Mouse (Mus musculus) midbrain, embryonic 11.5 days (tissue): Measurements from ENCODE around the gene Ksr2. TPM values are rescaled to one million over a fixed set of nuclear protein-coding genes. Genes with fewer than 3 reads are reported as not detected.

ENCODE experiments used
- ATAC-seq: fragments of 200-750 bp; cut with Nextera tagmentation; 2 replicates; pipeline ENCODE4 v1.8.0; 2017; ENCODE audit warnings: moderate TSS enrichment, moderate library complexity; ENCODE audit not compliant: low FRiP score
- DNase-seq: peaks from one replicate; pipeline ENCODE4 v3.0.0; 2015; ENCODE audit warnings: low spot score; ENCODE audit errors: missing footprints
- H3K27ac ChIP-seq: fragments of 300-500 bp; sonication (generic); 2 replicates; pipeline ENCODE4 v1.5.1; 2014; ENCODE audit warnings: low read depth, low read length
- H3K27me3 ChIP-seq: fragments of 300-500 bp; sonication (generic); 2 replicates; pipeline ENCODE4 v1.6.1; 2014; ENCODE audit warnings: mild to moderate bottlenecking, low read length, moderate library complexity, mixed read lengths; ENCODE audit not compliant: control insufficient read depth, insufficient read depth
- H3K36me3 ChIP-seq: fragments of 300-500 bp; sonication (generic); 2 replicates; pipeline ENCODE4 v1.6.1; 2014; ENCODE audit warnings: mild to moderate bottlenecking, low read length, moderate library complexity, mixed read lengths; ENCODE audit not compliant: control insufficient read depth, insufficient read depth
- H3K4me1 ChIP-seq: fragments of 300-500 bp; sonication (generic); 2 replicates; pipeline ENCODE4 v1.6.1; 2014; ENCODE audit warnings: low read length; ENCODE audit not compliant: control insufficient read depth, insufficient read depth
- H3K4me2 ChIP-seq: fragments of 300-500 bp; sonication (generic); 2 replicates; pipeline ENCODE4 v1.6.1; 2014; ENCODE audit warnings: mild to moderate bottlenecking, moderate library complexity
- H3K4me3 ChIP-seq: fragments of 300-500 bp; sonication (generic); 2 replicates; pipeline ENCODE4 v1.5.1; 2014; ENCODE audit warnings: low read depth, low read length
- H3K9ac ChIP-seq: fragments of 300-500 bp; sonication (generic); 2 replicates; pipeline ENCODE4 v1.6.1; 2014; ENCODE audit warnings: low read length
- H3K9me3 ChIP-seq: fragments of 300-500 bp; sonication (generic); 2 replicates; pipeline ENCODE4 v1.6.1; 2016; ENCODE audit warnings: low read length; ENCODE audit not compliant: control insufficient read depth
- WGBS: fragments of 180-500 bp; shearing (Covaris S2); extraction: QIAGEN DNeasy Blood & Tissue Kit; methylation state at CpG from one replicate; pipeline ENCODE4 v1.1.7; 2014; 5-methylcytosine and 5-hydroxymethylcytosine counted together
- polyA plus RNA-seq: library from polyadenylated mRNA; unstranded; fragments of >200 nt; fragmentation: Nextera tagmentation; extraction: Ambion mirVana; gene quantifications from 2 replicates; pipeline ENCODE4 v1.2.1, GENCODE M21; 2014

Ksr2 gene
- polyA plus RNA-seq, 1 experiment from 2014 or later = 0.90 TPM

DNA sequence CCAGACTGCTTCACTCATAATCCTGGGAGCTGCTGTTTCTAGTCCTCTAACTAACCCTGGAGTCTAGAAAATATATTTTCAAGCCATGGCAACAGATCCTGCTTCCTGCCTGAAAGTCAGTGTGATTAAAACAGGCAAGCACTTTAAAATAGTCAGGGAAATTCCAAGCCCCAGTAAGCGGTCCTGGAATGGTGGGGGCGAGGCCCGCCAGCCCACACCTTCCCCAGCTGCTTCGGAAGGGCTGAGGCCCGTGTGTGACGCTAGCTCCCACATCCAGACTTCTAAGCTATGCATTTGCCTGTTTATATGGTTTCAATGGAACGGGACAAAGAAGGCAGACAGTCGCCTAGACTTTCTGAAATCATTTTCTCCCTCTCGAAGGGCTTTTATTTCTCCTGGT is 137.2 kb downstream of the Ksr2 start:
- ATAC-seq = no peak
- 76% methylated on average over 9 of the region's 9 CpGs for WGBS

DNA sequence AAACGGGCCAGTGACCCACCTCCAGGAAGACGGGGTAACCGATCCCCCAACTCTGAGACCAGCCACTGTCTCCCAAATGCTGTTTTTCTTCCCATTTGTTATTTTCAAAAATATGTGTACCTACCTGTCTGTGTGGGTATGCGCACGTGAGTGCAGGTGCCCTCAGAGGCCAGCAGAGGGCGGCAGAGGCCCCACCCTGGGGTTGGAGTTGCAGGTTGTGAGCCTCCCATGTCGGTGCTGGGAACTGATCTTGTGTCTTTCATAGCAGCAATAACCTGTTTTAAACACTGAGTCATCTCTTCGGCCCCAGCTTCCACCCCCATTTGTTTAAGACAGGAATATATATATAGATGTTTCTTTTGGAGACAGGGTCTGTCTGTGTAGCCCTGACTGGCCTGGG is 138.3 kb downstream of the Ksr2 start:
- ATAC-seq (no peak), DNase-seq (peak; percentile 60)
- H3K9ac ChIP-seq = no peak overlapping the region
- no peaks in the 10 kb centered on the region for H3K36me3 ChIP-seq
- H3K4me1 ChIP-seq = no peaks in the 10 kb centered on the region
- H3K9me3 ChIP-seq = no peaks in the 10 kb centered on the region; the same call in 1 of the 2 replicates
- 95% methylated on average over 8 of the region's 8 CpGs for WGBS
- H3K27me3 ChIP-seq = no peaks in the 10 kb centered on the region
- H3K4me3 ChIP-seq = no peak overlapping the region
- no peak overlapping the region for H3K27ac ChIP-seq
- H3K4me2 ChIP-seq = no peak overlapping the region

More for the DNA sequence above, 137.2 kb downstream of the Ksr2 start:
- Histone ChIP-seq H3K4me3 (no peak overlapping the region), H3K27me3 (no peaks in the 10 kb centered on the region), H3K9ac (no peak overlapping the region), H3K27ac (no peak overlapping the region), H3K4me2 (no peak overlapping the region), H3K9me3 (no peaks in the 10 kb centered on the region; the same call in 1 of the 2 replicates), H3K4me1 (no peaks in the 10 kb centered on the region), H3K36me3 (no peaks in the 10 kb centered on the region)
- peak; percentile 8 for DNase-seq

DNA sequence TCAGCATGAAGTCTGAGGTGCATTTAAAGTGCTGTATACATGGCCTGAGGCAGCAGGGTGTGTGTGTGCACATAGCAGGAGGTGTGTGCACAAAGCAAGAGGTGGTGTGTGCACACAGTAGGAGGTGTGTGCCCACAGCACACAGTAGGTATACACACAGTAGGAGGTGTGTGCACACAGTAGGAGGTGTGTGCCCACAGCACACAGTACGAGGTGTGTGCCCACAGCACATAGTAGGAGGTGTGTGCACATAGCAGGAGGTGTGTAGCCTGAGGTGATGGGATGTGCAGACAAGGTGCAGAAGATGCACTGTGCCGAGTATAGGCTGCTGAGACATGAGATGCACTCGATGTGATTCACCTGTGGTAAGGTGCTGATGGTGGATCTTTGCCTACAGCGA is 140.7 kb downstream of the Ksr2 start:
- no peak overlapping the region for H3K4me3 ChIP-seq
- no peak for DNase-seq
- no peaks in the 10 kb centered on the region for H3K4me1 ChIP-seq
- no peak overlapping the region for H3K4me2 ChIP-seq
- no peak overlapping the region for H3K27ac ChIP-seq
- no peaks in the 10 kb centered on the region; the same call in 1 of the 2 replicates for H3K9me3 ChIP-seq
- no peak overlapping the region for H3K9ac ChIP-seq
- no peak for ATAC-seq
- no peaks in the 10 kb centered on the region for H3K36me3 ChIP-seq
- WGBS = 87% methylated on average over 4 of the region's 4 CpGs
- no peaks in the 10 kb centered on the region for H3K27me3 ChIP-seq

DNA sequence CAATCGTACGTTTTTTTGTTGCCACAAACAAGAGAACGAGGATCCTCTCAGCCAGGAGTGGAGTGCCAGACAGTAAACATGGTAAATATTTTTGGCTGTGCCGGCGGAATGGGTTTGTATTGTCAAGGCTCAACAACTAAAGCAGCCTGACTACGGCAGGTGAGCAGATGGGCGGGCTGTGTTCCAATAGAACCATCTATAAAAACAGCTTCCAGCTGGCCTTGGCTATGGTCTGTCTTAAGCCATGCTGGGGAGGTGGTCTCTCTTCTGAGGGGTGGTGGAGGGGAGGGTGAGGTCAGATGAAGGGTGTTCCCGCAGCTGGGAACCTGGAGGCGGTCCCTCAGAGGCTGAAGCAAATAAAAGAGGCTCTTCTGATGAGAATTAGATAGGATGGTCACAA is 142.8 kb downstream of the Ksr2 start:
- WGBS = 81% methylated on average over 9 of the region's 9 CpGs
- Histone ChIP-seq H3K9ac (no peak overlapping the region), H3K27ac (no peak overlapping the region), H3K36me3 (no peaks in the 10 kb centered on the region), H3K4me1 (no peaks in the 10 kb centered on the region), H3K4me3 (no peak overlapping the region), H3K4me2 (no peak overlapping the region), H3K27me3 (no peaks in the 10 kb centered on the region), H3K9me3 (no peaks in the 10 kb centered on the region; the same call in 1 of the 2 replicates)
- ATAC-seq (no peak), DNase-seq (peak; percentile 80)

DNA sequence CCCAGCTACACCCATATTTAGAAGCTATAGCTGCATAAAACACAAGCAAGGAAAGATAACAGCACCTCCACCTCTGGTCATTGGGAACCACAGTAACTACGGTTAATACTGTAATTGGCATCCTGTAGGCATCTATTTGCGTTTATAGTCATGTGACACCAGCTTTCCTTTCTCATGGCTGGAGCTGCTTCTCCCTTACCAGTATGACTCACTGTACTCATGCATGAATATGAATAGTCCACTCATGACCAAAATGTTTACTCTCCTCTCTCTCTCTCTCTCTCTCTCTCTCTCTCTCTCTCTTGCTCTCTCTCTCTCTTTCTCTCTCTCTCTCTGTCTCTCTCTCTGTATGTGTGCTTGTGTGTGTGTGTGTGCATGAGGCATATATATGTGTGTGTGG is 147.3 kb downstream of the Ksr2 start:
- H3K9ac ChIP-seq = no peak overlapping the region
- no peak for ATAC-seq
- no peak overlapping the region for H3K4me3 ChIP-seq
- no peaks in the 10 kb centered on the region for H3K9me3 ChIP-seq
- no peaks in the 10 kb centered on the region for H3K36me3 ChIP-seq
- WGBS = 94% methylated on average over 2 of the region's 2 CpGs
- no peaks in the 10 kb centered on the region for H3K27me3 ChIP-seq
- H3K4me2 ChIP-seq = no peak overlapping the region
- no peak for DNase-seq
- no peaks in the 10 kb centered on the region for H3K4me1 ChIP-seq
- no peak overlapping the region for H3K27ac ChIP-seq

DNA sequence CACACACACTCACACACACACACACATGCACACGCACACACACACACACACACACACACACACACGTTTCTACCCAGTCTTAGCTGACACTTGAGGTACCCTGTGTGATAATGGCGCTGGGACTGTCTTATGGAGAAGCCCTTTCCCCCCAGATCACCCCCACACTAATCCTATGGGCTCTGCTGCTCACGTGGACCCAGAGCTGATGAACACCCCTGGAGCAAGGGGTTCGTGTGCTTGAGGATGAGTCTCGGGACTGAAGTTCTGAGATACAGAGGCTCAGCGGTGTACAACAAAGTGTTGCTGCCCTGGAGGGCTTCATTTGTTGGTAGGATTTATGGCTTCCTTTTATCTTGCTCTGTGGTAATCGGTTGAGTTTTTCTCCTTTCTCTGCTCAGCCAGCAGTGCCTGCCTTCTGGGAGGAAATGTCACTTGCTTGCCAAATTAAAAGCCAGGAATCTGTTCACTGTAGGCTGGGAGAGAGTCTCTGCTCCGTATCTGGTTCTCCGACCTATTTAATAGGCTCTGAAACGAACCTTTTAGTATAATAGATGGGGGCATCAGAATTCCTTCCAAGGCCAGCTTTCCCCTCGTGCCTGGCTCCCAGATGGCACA is 152.4 kb downstream of the Ksr2 start:
- 70% methylated on average over 12 of the region's 12 CpGs for WGBS
- Histone ChIP-seq H3K9ac (no peak overlapping the region), H3K27me3 (no peaks in the 10 kb centered on the region), H3K27ac (no peak overlapping the region), H3K4me1 (no peaks in the 10 kb centered on the region), H3K9me3 (no peaks in the 10 kb centered on the region), H3K4me3 (no peak overlapping the region), H3K4me2 (no peak overlapping the region), H3K36me3 (no peaks in the 10 kb centered on the region)
- DNase-seq (peak; percentile 47), ATAC-seq (no peak)

DNA sequence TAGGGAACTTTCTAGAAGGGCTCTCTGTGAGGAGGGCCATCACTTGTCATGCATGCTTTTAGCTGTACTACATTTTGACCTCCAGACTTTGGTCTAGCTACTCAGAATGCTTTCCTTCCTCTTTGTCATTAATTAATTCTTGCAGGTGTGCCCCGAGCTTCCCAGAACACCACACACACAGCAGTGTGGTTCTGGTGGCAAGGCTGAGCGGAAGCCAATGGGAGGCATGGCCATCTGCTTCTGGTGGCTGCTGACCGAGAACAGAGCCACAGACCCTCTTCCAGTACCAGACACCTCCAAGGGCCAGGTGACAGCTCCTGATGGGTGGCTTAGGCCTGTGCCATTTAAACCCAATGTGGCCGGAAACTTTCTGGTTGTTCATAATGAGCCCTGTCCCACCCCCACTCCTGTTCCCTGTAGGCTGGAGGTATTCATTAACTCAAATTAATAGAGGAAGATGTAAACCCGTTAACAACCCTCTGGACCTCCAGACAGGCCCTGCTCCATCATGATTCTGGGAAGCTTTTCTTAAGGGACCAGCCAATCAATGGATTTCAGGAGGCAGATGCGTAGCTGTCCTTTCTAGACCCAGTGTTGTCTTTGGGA is 155.5 kb downstream of the Ksr2 start:
- no peaks in the 10 kb centered on the region for H3K36me3 ChIP-seq
- no peak overlapping the region for H3K4me2 ChIP-seq
- no peaks in the 10 kb centered on the region for H3K4me1 ChIP-seq
- H3K4me3 ChIP-seq = no peak overlapping the region
- DNase-seq = no peak
- WGBS = 84% methylated on average over 6 of the region's 6 CpGs
- no peak overlapping the region for H3K9ac ChIP-seq
- no peak overlapping the region for H3K27ac ChIP-seq
- no peak for ATAC-seq
- no peaks in the 10 kb centered on the region for H3K27me3 ChIP-seq
- H3K9me3 ChIP-seq = no peaks in the 10 kb centered on the region

DNA sequence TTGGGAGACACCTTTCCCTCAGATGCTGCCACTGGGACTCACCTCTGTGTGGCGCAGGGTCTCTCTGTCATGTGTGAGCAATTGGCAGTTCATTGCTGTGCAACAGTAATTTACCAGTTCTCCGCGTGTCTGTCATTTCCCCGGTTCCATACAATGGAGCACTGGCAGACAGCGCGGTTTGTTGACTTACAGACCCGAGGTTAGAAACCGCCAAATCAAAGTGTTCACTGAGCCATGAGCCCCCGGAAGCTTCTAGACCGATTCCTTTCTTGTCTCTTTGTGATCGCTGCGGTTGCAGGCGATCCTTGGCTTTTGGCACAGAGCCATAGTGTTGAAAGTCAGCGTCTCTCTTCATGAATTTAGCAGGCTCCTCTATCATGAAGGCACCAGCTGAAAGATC is 158.6 kb downstream of the Ksr2 start:
- H3K9me3 ChIP-seq = no peaks in the 10 kb centered on the region
- no peak for ATAC-seq
- H3K9ac ChIP-seq = no peak overlapping the region
- 83% methylated on average over 14 of the region's 14 CpGs for WGBS
- no peak overlapping the region for H3K27ac ChIP-seq
- no peak overlapping the region for H3K4me2 ChIP-seq
- H3K4me3 ChIP-seq = no peak overlapping the region
- H3K36me3 ChIP-seq = no peaks in the 10 kb centered on the region
- H3K4me1 ChIP-seq = no peaks in the 10 kb centered on the region
- no peaks in the 10 kb centered on the region for H3K27me3 ChIP-seq
- peak; percentile 77 for DNase-seq

DNA sequence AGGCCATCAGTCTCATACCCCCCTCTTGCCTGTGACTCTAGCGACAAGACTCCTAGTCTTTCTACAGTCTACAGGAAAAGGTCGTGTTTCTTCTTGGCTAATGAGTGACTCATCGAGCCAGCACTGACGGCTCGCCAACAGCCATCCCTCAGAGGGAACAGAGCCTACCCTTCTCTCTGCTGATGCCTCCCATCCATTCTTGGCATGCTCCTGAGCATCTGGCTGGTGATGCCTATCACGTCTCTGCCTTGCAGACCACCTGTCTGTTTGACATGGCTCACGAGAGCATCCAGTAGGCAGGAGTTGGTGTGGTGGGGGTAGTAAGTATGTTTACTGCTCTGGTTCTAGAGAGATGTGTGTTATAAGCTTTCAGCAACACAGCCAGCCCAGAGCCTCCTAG is 161.1 kb downstream of the Ksr2 start:
- Histone ChIP-seq H3K9me3 (no peaks in the 10 kb centered on the region; the same call in 1 of the 2 replicates), H3K4me3 (no peak overlapping the region), H3K4me2 (no peak overlapping the region), H3K27ac (no peak overlapping the region), H3K4me1 (no peaks in the 10 kb centered on the region), H3K9ac (no peak overlapping the region), H3K27me3 (no peaks in the 10 kb centered on the region), H3K36me3 (no peaks in the 10 kb centered on the region)
- no peak for ATAC-seq
- WGBS = 87% methylated on average over 7 of the region's 7 CpGs
- DNase-seq = peak; percentile 10
